In genomic region chr3:137918932-137919311, GRCm38 (mm10) we compare ENCODE assay signal across 8 mouse cellular contexts. TPM values are rescaled to one million over a fixed set of nuclear protein-coding genes. Genes with fewer than 3 reads are reported as not detected.
DNase-seq lines count a peak whose midpoint lies in the region; ATAC-seq lines count a peak whose summit lies in the region.

No protein-coding gene starts in this region.

- peak overlapping the region; percentile 54 to 81 for H3K27ac ChIP-seq in heart, embryonic 14.5 days (replicated peaks in 1 of 2; ENCODE audit: control insufficient read depth in 1 of 2, insufficient read depth in 1 of 2, low read depth in 2 of 2, low read length in 2 of 2)
- H3K27ac ChIP-seq in kidney, embryonic 16.5 days (ENCODE audit: low read length): peak overlapping the region; percentile 77

- no peak for DNase-seq in heart, postnatal 4 days
- DNase-seq in MEL-GATA-1-ER (ENCODE audit: extremely low read depth, low read depth): peak; percentile 67
- peak; percentile 30 for DNase-seq in mesoderm, embryonic 11.5 days (ENCODE audit: low read depth, low spot score)
- no peak for DNase-seq in spleen, postnatal 10 days (ENCODE audit: low spot score in 2 of 2)

- H3K4me1 ChIP-seq in heart, embryonic 14.5 days (ENCODE audit: control insufficient read depth in 2 of 2, insufficient read depth in 2 of 2, low read length in 2 of 2): peaks cover 2 to 14% of the 10 kb centered on the region in 2 experiments; a peak in 2 of 4 replicates
- H3K4me1 ChIP-seq in kidney, embryonic 16.5 days (ENCODE audit: insufficient read depth, low read length): peaks cover 12% of the 10 kb centered on the region

- peak overlapping the region; percentile 93 for H3K9ac ChIP-seq in heart, embryonic 14.5 days (ENCODE audit: low read length)
- H3K9ac ChIP-seq in kidney, embryonic 16.5 days (replicated peaks; ENCODE audit: low read length): peak overlapping the region; percentile 84

- H3K4me3 ChIP-seq in heart, embryonic 14.5 days (ENCODE audit: control insufficient read depth in 1 of 2, insufficient read depth in 1 of 2, low read depth in 1 of 2, low read length in 2 of 2): peak overlapping the region; percentile 83 to 89
- H3K4me3 ChIP-seq in kidney, embryonic 16.5 days (ENCODE audit: low read length): peak overlapping the region; percentile 89

- peak; percentile 45; the same call in 1 of the 2 replicates for ATAC-seq in heart, embryonic 14.5 days (ENCODE audit: insufficient number of reproducible peaks, insufficient read depth, low FRiP score, low read depth)
- peak; percentile 46 for ATAC-seq in erythroid progenitor cell, adult 5-6 weeks (replicated peaks; ENCODE audit: low FRiP score, poor library complexity, severe bottlenecking)
- peak; percentile 72 for ATAC-seq in kidney, embryonic 16.5 days (ENCODE audit: low FRiP score, low TSS enrichment)
- no peak for ATAC-seq in monocyte, adult 5-6 weeks (replicated peaks; ENCODE audit: insufficient number of reproducible peaks, low FRiP score, low TSS enrichment, poor library complexity, severe bottlenecking)

- H3K27me3 ChIP-seq in heart, embryonic 14.5 days (ENCODE audit: control insufficient read depth, insufficient read depth, low read length): no peaks in the 10 kb centered on the region
- no peaks in the 10 kb centered on the region for H3K27me3 ChIP-seq in kidney, embryonic 16.5 days (ENCODE audit: insufficient read depth, low read length)

- peak overlapping the region; percentile 65 for H3K4me2 ChIP-seq in heart, embryonic 14.5 days (ENCODE audit: low read length)
- H3K4me2 ChIP-seq in kidney, embryonic 16.5 days (replicated peaks; ENCODE audit: low read depth, low read length): peak overlapping the region; percentile 72

- H3K9me3 ChIP-seq in heart, embryonic 14.5 days (ENCODE audit: control insufficient read depth, low read length): no peaks in the 10 kb centered on the region
- no peaks in the 10 kb centered on the region for H3K9me3 ChIP-seq in kidney, embryonic 16.5 days (ENCODE audit: low read length)

- 12% methylated on average over 6 of the region's 6 CpGs for WGBS in heart, embryonic 14.5 days
- 13% methylated on average over 6 of the region's 6 CpGs for WGBS in kidney, embryonic 16.5 days

- peaks cover 29% of the 10 kb centered on the region for H3K36me3 ChIP-seq in heart, embryonic 14.5 days (ENCODE audit: control insufficient read depth, insufficient read depth, low read length)
- peaks cover 10% of the 10 kb centered on the region; the same call in 1 of the 2 replicates for H3K36me3 ChIP-seq in kidney, embryonic 16.5 days (ENCODE audit: insufficient read depth, low read length)

RNA-seq across cellular contexts. Expression of gene Lamtor3, which starts 0.6 kb away (rescaled TPM):
- 103 and 116 TPM in 2 replicates for polyA plus RNA-seq in heart, embryonic 14.5 days (2014; fragmentation: Nextera tagmentation; extraction: Ambion mirVana)
- total RNA-seq in heart, postnatal 4 days (2021): 10 to 100 TPM; 74.1 to 79.4 TPM
- total RNA-seq in erythroid progenitor cell, adult 5-6 weeks (2015; ENCODE audit: low replicate concordance): 75.0 and 88.0 TPM in 2 replicates
- total RNA-seq in erythroid progenitor cell, adult 5-6 weeks (2017; ENCODE audit: low replicate concordance): 58.6 and 69.3 TPM in 2 replicates
- polyA plus RNA-seq in kidney, embryonic 16.5 days (2015; fragmentation: Nextera tagmentation; extraction: Ambion mirVana): 118 and 125 TPM in 2 replicates
- total RNA-seq in monocyte, adult 5-6 weeks (2017): 96.2 to 100 TPM (median 98.7 TPM) in 3 replicates

RNA-seq across cellular contexts. Expression of gene Dnajb14, which starts 51.4 kb away (rescaled TPM):
- polyA plus RNA-seq in heart, embryonic 14.5 days (2014; fragmentation: Nextera tagmentation; extraction: Ambion mirVana): 10.2 and 13.2 TPM in 2 replicates
- total RNA-seq in heart, postnatal 4 days (2021): 10 to 100 TPM; 10.6 to 11.8 TPM
- total RNA-seq in erythroid progenitor cell, adult 5-6 weeks (2015; ENCODE audit: low replicate concordance): 5.0 and 7.6 TPM in 2 replicates
- 4.1 and 6.0 TPM in 2 replicates for total RNA-seq in erythroid progenitor cell, adult 5-6 weeks (2017; ENCODE audit: low replicate concordance)
- 6.3 and 7.6 TPM in 2 replicates for polyA plus RNA-seq in kidney, embryonic 16.5 days (2015; fragmentation: Nextera tagmentation; extraction: Ambion mirVana)
- total RNA-seq in monocyte, adult 5-6 weeks (2017): 14.1 to 21.8 TPM (median 15.1 TPM) in 3 replicates

RNA-seq across cellular contexts. Expression of gene H2afz, which starts 54.6 kb away (rescaled TPM):
- 992 and 1,071 TPM in 2 replicates for polyA plus RNA-seq in heart, embryonic 14.5 days (2014; fragmentation: Nextera tagmentation; extraction: Ambion mirVana)
- total RNA-seq in heart, postnatal 4 days (2021): 100 to 1,000 TPM; 306 to 315 TPM
- total RNA-seq in erythroid progenitor cell, adult 5-6 weeks (2015; ENCODE audit: low replicate concordance): 951 and 1,242 TPM in 2 replicates
- 578 and 824 TPM in 2 replicates for total RNA-seq in erythroid progenitor cell, adult 5-6 weeks (2017; ENCODE audit: low replicate concordance)
- polyA plus RNA-seq in kidney, embryonic 16.5 days (2015; fragmentation: Nextera tagmentation; extraction: Ambion mirVana): 1,893 and 1,900 TPM in 2 replicates
- total RNA-seq in monocyte, adult 5-6 weeks (2017): 654 to 930 TPM (median 732 TPM) in 3 replicates

Comparison
In these comparisons a context has a peak if more than half of its experiments do, and no peak if none do; other contexts are left out.
1. DNase-seq: peak in MEL-GATA-1-ER (single experiment) and mesoderm, embryonic 11.5 days (single experiment); none in heart, postnatal 4 days (single experiment) and spleen, postnatal 10 days (0 of 2).